Mouse (Mus musculus): ENCODE results near the gene Myof. TPM values are rescaled to one million over a fixed set of nuclear protein-coding genes. Genes with fewer than 3 reads are reported as not detected.

The Myof gene
- total and polyA plus RNA-seq, 3 experiments = 0.55 TPM; not detected in 2

- DNase-seq (ENCODE audit: low spot score) = no peak
- no peak for ATAC-seq (ENCODE audit: extremely low read depth, insufficient number of reproducible peaks, low FRiP score, poor library complexity, severe bottlenecking)
- Histone ChIP-seq H3K4me3 (ENCODE audit: low read depth, low read length) (no peak overlapping the region), H3K36me3 (replicated peaks) (no peaks in the 10 kb centered on the region), H3K27me3 (ENCODE audit: insufficient read depth, low read length) (peaks cover 12% of the 10 kb centered on the region; the same call in 1 of the 2 replicates), H3K9me3 (replicated peaks) (no peaks in the 10 kb centered on the region), H3K4me1 (ENCODE audit: insufficient read depth, low read depth, low read length) (no peaks in the 10 kb centered on the region)
- TF ChIP-seq GATA1 (IDR thresholded peaks at IDR 0.05; ENCODE audit: borderline replicate concordance, low read length) = no peak
- TF ChIP-seq TAL1 (conservative IDR thresholded peaks at IDR 0.05; ENCODE audit: low read depth, low read length) = no peak
- TF ChIP-seq CTCF (IDR thresholded peaks at IDR 0.05; ENCODE audit: low read depth, low read length) = no peak
- no peak for TF ChIP-seq GATA2 (IDR thresholded peaks at IDR 0.05; ENCODE audit: borderline replicate concordance, low read depth, low read length)
- no peak for TF ChIP-seq POLR2AphosphoS5 (IDR thresholded peaks at IDR 0.05; ENCODE audit: insufficient replicate concordance, low read depth, low read length)
Measured at GRCm38 (mm10) chr19:37860267-37860666, 183.1 kb downstream of the Myof start.

GRCm38 (mm10) chr19:37858406-37859081, 184.8 kb downstream of the Myof start:
- Histone ChIP-seq H3K9me3 (replicated peaks) (no peaks in the 10 kb centered on the region), H3K27me3 (ENCODE audit: insufficient read depth, low read length) (peaks cover 13% of the 10 kb centered on the region; the same call in 1 of the 2 replicates), H3K4me1 (ENCODE audit: insufficient read depth, low read depth, low read length) (no peaks in the 10 kb centered on the region), H3K4me3 (ENCODE audit: low read depth, low read length) (no peak overlapping the region), H3K36me3 (replicated peaks) (no peaks in the 10 kb centered on the region)
- DNase-seq (ENCODE audit: low spot score) = no peak
- ATAC-seq (ENCODE audit: extremely low read depth, insufficient number of reproducible peaks, low FRiP score, poor library complexity, severe bottlenecking) = no peak
- TF ChIP-seq GATA1 (IDR thresholded peaks at IDR 0.05; ENCODE audit: borderline replicate concordance, low read length) (no peak), CTCF (IDR thresholded peaks at IDR 0.05; ENCODE audit: low read depth, low read length) (no peak), GATA2 (IDR thresholded peaks at IDR 0.05; ENCODE audit: borderline replicate concordance, low read depth, low read length) (no peak), POLR2AphosphoS5 (IDR thresholded peaks at IDR 0.05; ENCODE audit: insufficient replicate concordance, low read depth, low read length) (no peak), TAL1 (conservative IDR thresholded peaks at IDR 0.05; ENCODE audit: low read depth, low read length) (no peak)

- Histone ChIP-seq H3K4me3 (ENCODE audit: low read depth, low read length) (no peak overlapping the region), H3K4me1 (ENCODE audit: insufficient read depth, low read depth, low read length) (no peaks in the 10 kb centered on the region), H3K9me3 (replicated peaks) (no peaks in the 10 kb centered on the region), H3K27me3 (ENCODE audit: insufficient read depth, low read length) (peaks cover 3% of the 10 kb centered on the region; the same call in 1 of the 2 replicates), H3K36me3 (replicated peaks) (no peaks in the 10 kb centered on the region)
- TF ChIP-seq POLR2AphosphoS5 (IDR thresholded peaks at IDR 0.05; ENCODE audit: insufficient replicate concordance, low read depth, low read length) (no peak), GATA2 (IDR thresholded peaks at IDR 0.05; ENCODE audit: borderline replicate concordance, low read depth, low read length) (no peak), GATA1 (IDR thresholded peaks at IDR 0.05; ENCODE audit: borderline replicate concordance, low read length) (no peak), CTCF (IDR thresholded peaks at IDR 0.05; ENCODE audit: low read depth, low read length) (no peak)
- ATAC-seq (ENCODE audit: extremely low read depth, insufficient number of reproducible peaks, low FRiP score, poor library complexity, severe bottlenecking) (no peak), DNase-seq (ENCODE audit: low spot score) (no peak)
Measured at GRCm38 (mm10) chr19:37852056-37852455, 191.3 kb downstream of the Myof start.

DNA sequence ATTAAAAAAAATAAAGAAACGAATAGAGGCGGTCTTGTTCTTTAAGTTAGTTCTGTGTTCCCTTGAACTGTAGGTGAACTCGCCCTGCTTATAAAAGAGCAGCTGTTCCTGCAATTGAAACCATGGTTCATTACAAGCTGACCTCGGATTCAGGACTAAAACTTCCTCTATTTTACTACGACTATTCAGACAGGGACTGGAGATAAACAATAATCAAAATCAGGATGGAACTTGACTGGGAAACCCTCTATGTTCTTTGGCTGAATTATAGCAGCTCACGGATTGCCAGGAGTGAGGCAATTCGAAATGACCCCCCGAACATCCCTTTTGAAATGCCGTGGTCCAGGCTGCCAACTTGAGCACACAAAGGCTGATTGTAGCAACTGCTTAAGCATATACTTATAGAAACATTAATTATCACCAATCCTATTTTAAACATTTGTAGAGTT, 191.8 kb downstream of the Myof start:
- H3K4me3 ChIP-seq (ENCODE audit: low read depth, low read length) = no peak overlapping the region
- no peaks in the 10 kb centered on the region for H3K9me3 ChIP-seq (replicated peaks)
- no peak for DNase-seq (ENCODE audit: low spot score)
- H3K4me1 ChIP-seq (ENCODE audit: insufficient read depth, low read depth, low read length) = no peaks in the 10 kb centered on the region
- peaks cover 3% of the 10 kb centered on the region; the same call in 1 of the 2 replicates for H3K27me3 ChIP-seq (ENCODE audit: insufficient read depth, low read length)
- no peaks in the 10 kb centered on the region for H3K36me3 ChIP-seq (replicated peaks)
- no peak for ATAC-seq (ENCODE audit: extremely low read depth, insufficient number of reproducible peaks, low FRiP score, poor library complexity, severe bottlenecking)
- TF ChIP-seq POLR2AphosphoS5 (IDR thresholded peaks at IDR 0.05; ENCODE audit: insufficient replicate concordance, low read depth, low read length) (no peak), CTCF (IDR thresholded peaks at IDR 0.05; ENCODE audit: low read depth, low read length) (no peak), GATA1 (IDR thresholded peaks at IDR 0.05; ENCODE audit: borderline replicate concordance, low read length) (no peak), TAL1 (conservative IDR thresholded peaks at IDR 0.05; ENCODE audit: low read depth, low read length) (no peak), GATA2 (IDR thresholded peaks at IDR 0.05; ENCODE audit: borderline replicate concordance, low read depth, low read length) (no peak)

Other genes with a start within 250 kb of the Myof start
- gene Cep55, start 11.4 kb upstream of the Myof start, total RNA-seq (2014; fragmentation: Nextera tagmentation) = 52.4 and 78.9 TPM in 2 replicates
- gene Cep55, start 11.4 kb upstream of the Myof start, total RNA-seq (2017) = 56.6 and 60.2 TPM in 2 replicates
- 2.5 and 3.7 TPM in 2 replicates for gene Cep55, start 11.4 kb upstream of the Myof start, polyA plus RNA-seq (2012)
- not detected in 2 replicates for gene Ffar4, start 53.5 kb upstream of the Myof start, total RNA-seq (2014; fragmentation: Nextera tagmentation)
- not detected in 2 replicates for gene Ffar4, start 53.5 kb upstream of the Myof start, total RNA-seq (2017)
- gene Ffar4, start 53.5 kb upstream of the Myof start, polyA plus RNA-seq (2012) = not detected in 2 replicates
- not detected in 2 replicates for gene Rbp4, start 81.7 kb upstream of the Myof start, total RNA-seq (2014; fragmentation: Nextera tagmentation)
- gene Rbp4, start 81.7 kb upstream of the Myof start, total RNA-seq (2017) = not detected in 2 replicates
- not detected in 2 replicates for gene Rbp4, start 81.7 kb upstream of the Myof start, polyA plus RNA-seq (2012)
- gene Pde6c, start 89.2 kb upstream of the Myof start, total RNA-seq (2014; fragmentation: Nextera tagmentation) = not detected in 2 replicates
- not detected in 2 replicates for gene Pde6c, start 89.2 kb upstream of the Myof start, total RNA-seq (2017)
- gene Pde6c, start 89.2 kb upstream of the Myof start, polyA plus RNA-seq (2012) = not detected in 2 replicates
- 18.1 and 18.4 TPM in 2 replicates for gene Fra10ac1, start 180.6 kb upstream of the Myof start, total RNA-seq (2014; fragmentation: Nextera tagmentation)
- gene Fra10ac1, start 180.6 kb upstream of the Myof start, total RNA-seq (2017) = 23.2 and 23.9 TPM in 2 replicates
- 15.9 and 17.5 TPM in 2 replicates for gene Fra10ac1, start 180.6 kb upstream of the Myof start, polyA plus RNA-seq (2012)
- 0.08 TPM in 1 of 2 replicates, not detected in the other for gene Lgi1, start 221.0 kb upstream of the Myof start, total RNA-seq (2014; fragmentation: Nextera tagmentation)
- gene Lgi1, start 221.0 kb upstream of the Myof start, total RNA-seq (2017) = 0.17 and 0.38 TPM in 2 replicates
- not detected in 2 replicates for gene Lgi1, start 221.0 kb upstream of the Myof start, polyA plus RNA-seq (2012)